Mouse (Mus musculus) limb, embryonic 13.5 days (tissue): ENCODE measurements around the gene Hist1h4d. TPM values are rescaled to one million over a fixed set of nuclear protein-coding genes. Genes with fewer than 3 reads are reported as not detected.
"Not testable (repeated sequence)": the region's sequence is repeated elsewhere in the genome, so short reads cannot be mapped to it uniquely, and the experiment has no call there.

Experiments used
- ATAC-seq: fragments of 200-750 bp; cut with Nextera tagmentation; 2 replicates; pipeline ENCODE4 v1.8.0; 2017; ENCODE audit warnings: low read depth, moderate number of reproducible peaks, moderate TSS enrichment; ENCODE audit not compliant: low FRiP score
- H3K27ac ChIP-seq: fragments of 300-500 bp; sonication (generic); 2 replicates; pipeline ENCODE4 v1.5.1; 2015; ENCODE audit warnings: inconsistent platforms, mild to moderate bottlenecking, moderate library complexity
- H3K27me3 ChIP-seq: fragments of 300-500 bp; sonication (generic); 2 replicates; pipeline ENCODE4 v1.6.1; 2015; ENCODE audit warnings: mild to moderate bottlenecking, inconsistent platforms
- H3K36me3 ChIP-seq: fragments of 300-500 bp; sonication (generic); 2 replicates; pipeline ENCODE4 v1.6.1; 2015; ENCODE audit warnings: inconsistent platforms, mild to moderate bottlenecking, moderate library complexity
- H3K4me1 ChIP-seq: fragments of 300-500 bp; sonication (generic); 2 replicates; pipeline ENCODE4 v1.6.1; 2015; ENCODE audit warnings: inconsistent platforms
- H3K4me2 ChIP-seq: fragments of 300-500 bp; sonication (generic); replicated peaks from 2 replicates; pipeline ENCODE4 v1.6.1; 2015; ENCODE audit warnings: inconsistent platforms, mild to moderate bottlenecking, moderate library complexity
- H3K4me3 ChIP-seq: fragments of 300-500 bp; sonication (generic); 2 replicates; pipeline ENCODE4 v1.5.1; 2015; ENCODE audit warnings: moderate library complexity, mild to moderate bottlenecking, inconsistent platforms
- H3K9ac ChIP-seq: fragments of 300-500 bp; sonication (generic); 2 replicates; pipeline ENCODE4 v1.6.1; 2015; ENCODE audit warnings: mild to moderate bottlenecking, inconsistent platforms
- H3K9me3 ChIP-seq: fragments of 300-500 bp; sonication (generic); 2 replicates; pipeline ENCODE4 v1.6.1; 2016; ENCODE audit warnings: inconsistent platforms
- WGBS: fragments of 180-500 bp; shearing (Covaris S2); methylation state at CpG from one replicate; pipeline ENCODE4 v1.1.7; 2015; 5-methylcytosine and 5-hydroxymethylcytosine counted together
- polyA plus RNA-seq: library from polyadenylated mRNA; unstranded; fragments of >200 nt; fragmentation: Nextera tagmentation; extraction: Ambion mirVana; gene quantifications from 2 replicates; pipeline ENCODE4 v1.2.1, GENCODE M21; 2015

Hist1h4d gene
- polyA plus RNA-seq, 1 experiment from 2014 or later = 126 TPM

DNA sequence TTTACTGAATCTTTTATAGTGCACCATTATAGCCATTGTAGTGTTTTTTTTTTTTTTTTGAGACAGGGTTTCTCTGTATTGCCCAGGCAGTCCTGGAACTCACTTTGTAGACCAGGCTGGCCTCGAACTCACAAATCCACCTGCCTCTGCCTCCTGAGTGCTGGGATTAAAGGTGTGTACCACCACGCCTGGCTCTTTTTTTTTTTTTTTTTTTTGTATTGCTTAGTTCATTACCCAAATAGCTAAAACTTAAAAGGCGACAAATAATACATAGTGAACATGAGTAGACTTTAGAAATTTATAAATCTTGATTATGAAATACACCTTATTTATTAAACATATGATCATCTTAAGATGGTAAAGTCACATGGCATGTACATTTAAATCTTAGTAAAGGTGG lies 39.9 kb upstream of the Hist1h4d start:
- no peak for ATAC-seq
- H3K9ac ChIP-seq = no peak overlapping the region
- no peak overlapping the region for H3K4me2 ChIP-seq
- 80% methylated on average over 3 of the region's 3 CpGs for WGBS
- H3K9me3 ChIP-seq = no peaks in the 10 kb centered on the region
- peaks cover 25% of the 10 kb centered on the region for H3K4me1 ChIP-seq
- no peak overlapping the region for H3K4me3 ChIP-seq
- H3K27me3 ChIP-seq = no peaks in the 10 kb centered on the region
- H3K36me3 ChIP-seq = no peaks in the 10 kb centered on the region
- H3K27ac ChIP-seq = no peak overlapping the region

DNA sequence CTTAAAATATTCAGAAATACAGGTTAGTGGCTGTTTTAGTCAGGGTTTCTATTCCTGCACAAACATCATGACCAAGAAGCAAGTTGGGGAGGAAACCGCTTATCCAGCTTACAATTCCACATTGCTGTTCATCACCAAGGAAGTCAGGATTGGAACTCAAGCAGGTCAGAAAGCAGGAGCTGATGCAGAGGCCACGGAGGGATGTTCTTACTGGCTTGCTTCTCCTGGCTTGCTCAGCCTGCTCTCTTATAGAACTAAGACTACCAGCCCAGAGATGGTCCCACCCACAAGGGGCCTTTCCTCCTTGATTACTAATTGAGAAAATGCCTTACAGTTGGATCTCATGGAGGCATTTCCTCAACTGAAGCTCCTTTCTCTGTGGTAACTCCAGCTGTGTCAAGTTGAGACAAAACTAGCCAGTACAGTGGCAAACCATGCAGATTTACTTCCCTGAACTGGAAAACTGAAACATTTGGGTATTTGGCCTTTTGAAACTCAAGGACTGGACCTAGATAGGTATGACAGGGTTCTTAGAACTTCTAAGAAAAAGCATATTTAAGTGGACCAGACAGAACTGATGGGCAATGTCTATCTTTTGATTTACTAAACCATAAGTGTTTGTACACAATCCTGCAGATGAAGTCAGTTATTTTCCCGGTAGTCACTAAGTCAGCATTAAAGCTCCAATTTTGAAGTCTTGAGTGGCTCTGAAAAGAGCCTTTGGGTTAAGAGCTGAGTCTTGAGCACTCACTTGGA lies 39.0 kb upstream of the Hist1h4d start:
- Histone ChIP-seq H3K9ac (peak overlapping the region; percentile 67), H3K27ac (peak overlapping the region; percentile 86), H3K4me3 (peak overlapping the region; percentile 50), H3K4me2 (peak overlapping the region; percentile 73), H3K4me1 (peaks cover 17% of the 10 kb centered on the region)
- not testable (repeated sequence) for H3K9me3 ChIP-seq, H3K36me3 ChIP-seq, H3K27me3 ChIP-seq, ATAC-seq
- 7% methylated on average over 3 of the region's 3 CpGs for WGBS

DNA sequence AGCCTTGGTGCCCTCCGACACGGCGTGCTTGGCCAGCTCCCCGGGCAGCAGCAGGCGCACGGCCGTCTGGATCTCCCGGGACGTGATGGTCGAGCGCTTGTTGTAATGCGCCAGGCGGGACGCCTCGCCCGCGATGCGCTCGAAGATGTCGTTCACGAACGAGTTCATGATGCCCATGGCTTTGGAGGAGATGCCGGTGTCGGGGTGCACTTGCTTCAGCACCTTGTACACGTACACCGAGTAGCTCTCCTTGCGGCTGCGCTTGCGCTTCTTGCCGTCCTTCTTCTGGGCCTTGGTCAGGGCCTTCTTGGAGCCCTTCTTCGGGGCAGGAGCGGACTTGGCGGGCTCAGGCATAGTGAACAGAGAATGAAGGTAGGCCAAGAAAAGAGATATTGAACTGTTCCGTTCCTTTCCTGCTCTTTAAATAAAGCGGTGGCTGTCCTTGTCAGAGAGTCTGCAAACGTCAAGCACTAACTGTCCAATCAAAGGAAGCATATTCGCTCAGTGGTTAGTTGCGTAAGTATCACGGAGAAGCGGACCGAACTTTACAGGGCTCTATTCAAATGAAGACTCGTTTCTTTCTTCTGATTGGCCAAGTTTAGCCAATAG lies 38.3 kb upstream of the Hist1h4d start, which contains the start of gene Hist1h2bh:
TSS of gene Hist1h2bh (minus strand) at position 394 of the 609 bp plus-strand sequence.
- under 1% methylated on average over 37 of the region's 42 CpGs for whole genome bisulfite sequencing
- not testable (repeated sequence) for H3K27me3 ChIP-seq, H3K9me3 ChIP-seq, H3K36me3 ChIP-seq
- peak; percentile 97 for ATAC-seq
- Histone ChIP-seq H3K4me3 (peak within 1 kb of the TSS; percentile 52), H3K27ac (peak within 1 kb of the TSS; percentile 95), H3K4me1 (peaks cover 11% of the 10 kb centered on the region), H3K9ac (peak within 1 kb of the TSS; percentile 67), H3K4me2 (peak within 1 kb of the TSS; percentile 73)

DNA sequence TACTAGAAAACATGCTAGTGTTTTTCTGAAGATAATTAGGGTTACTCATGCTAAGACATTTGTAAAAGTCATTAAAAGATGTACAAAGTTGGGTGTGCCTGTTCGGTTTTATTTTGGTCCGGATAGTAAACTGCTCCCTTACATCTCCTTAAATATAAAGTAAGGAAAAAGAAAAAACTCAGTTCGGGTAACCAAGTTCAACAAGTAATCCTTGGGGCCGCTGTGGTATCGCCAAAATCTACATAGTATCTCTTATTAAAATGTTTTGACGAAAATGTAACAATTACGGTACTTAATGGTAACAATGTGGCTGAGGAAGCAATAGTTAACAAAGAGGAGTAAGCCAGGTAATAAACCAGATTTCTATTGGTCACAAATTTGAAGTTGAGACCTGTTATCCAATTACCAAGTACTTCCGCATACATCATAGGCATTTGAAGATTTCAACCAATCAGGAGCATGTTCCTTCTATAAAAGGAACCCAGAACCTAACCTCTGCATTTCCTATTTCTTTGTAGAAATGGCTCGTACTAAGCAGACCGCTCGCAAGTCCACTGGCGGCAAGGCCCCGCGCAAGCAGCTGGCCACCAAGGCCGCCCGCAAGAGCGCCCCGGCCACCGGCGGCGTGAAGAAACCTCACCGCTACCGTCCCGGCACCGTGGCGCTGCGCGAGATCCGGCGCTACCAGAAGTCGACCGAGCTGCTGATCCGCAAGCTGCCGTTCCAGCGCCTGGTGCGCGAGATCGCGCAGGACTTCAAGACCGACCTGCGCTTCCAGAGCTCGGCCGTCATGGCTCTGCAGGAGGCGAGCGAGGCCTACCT lies 37.2 kb upstream of the Hist1h4d start, which contains the start of gene Hist1h3f:
TSS of gene Hist1h3f (plus strand) at position 88 of the 822 bp plus-strand sequence.
- Histone ChIP-seq H3K27ac (peak within 1 kb of the TSS; percentile 95), H3K4me2 (peak within 1 kb of the TSS; percentile 73), H3K36me3 (no peaks in the 10 kb centered on the region), H3K4me1 (peaks cover 7% of the 10 kb centered on the region), H3K27me3 (no peaks in the 10 kb centered on the region), H3K9ac (peak within 1 kb of the TSS; percentile 69), H3K4me3 (peak within 1 kb of the TSS; percentile 52), H3K9me3 (no peaks in the 10 kb centered on the region)
- WGBS = under 1% methylated on average over 29 of the region's 45 CpGs
- peak; percentile 93 for ATAC-seq

DNA sequence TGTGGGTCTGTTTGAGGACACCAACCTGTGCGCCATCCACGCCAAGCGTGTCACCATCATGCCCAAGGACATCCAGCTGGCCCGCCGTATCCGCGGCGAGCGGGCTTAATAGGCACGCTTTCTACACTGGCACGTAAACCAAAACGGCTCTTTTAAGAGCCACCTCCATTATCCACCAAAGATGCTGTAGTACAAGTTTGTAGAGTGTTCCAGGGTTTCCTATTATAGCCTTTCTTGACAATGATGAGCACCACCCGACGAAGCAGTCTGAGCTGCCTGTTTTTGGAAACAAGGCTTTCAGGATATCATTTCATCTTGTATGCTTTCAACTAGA lies 36.6 kb upstream of the Hist1h4d start:
- ATAC-seq, H3K36me3 ChIP-seq, H3K27me3 ChIP-seq, H3K9me3 ChIP-seq, H3K4me1 ChIP-seq: not testable (repeated sequence)
- 0% methylated on average over 12 of the region's 14 CpGs for WGBS
- peak overlapping the region; percentile 90; the same call in 1 of the 2 replicates for H3K27ac ChIP-seq
- peak overlapping the region; percentile 52 for H3K4me3 ChIP-seq
- H3K4me2 ChIP-seq = peak overlapping the region; percentile 73
- H3K9ac ChIP-seq = peak overlapping the region; percentile 65

DNA sequence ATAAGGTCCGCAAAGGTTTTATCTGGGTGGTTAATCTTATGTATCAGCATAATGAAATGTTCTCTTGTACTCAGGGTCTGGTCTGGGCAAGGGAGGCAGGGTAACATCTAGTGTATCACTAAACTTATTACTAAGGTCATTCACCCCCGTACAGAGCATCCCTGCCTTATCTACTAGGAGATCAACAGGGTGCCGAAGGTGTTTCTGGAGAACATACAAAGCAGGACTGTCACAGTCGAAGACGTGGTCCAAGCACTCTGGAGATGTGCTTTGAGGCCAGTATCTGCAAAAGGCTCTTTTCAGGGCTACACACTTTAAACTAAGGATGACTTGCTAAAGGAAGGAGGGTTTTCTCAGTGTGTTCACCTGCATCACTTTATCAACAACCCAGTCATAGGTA lies 34.7 kb upstream of the Hist1h4d start:
- no peak overlapping the region for H3K9ac ChIP-seq
- H3K27me3 ChIP-seq = no peaks in the 10 kb centered on the region
- peaks cover 13% of the 10 kb centered on the region for H3K4me1 ChIP-seq
- no peaks in the 10 kb centered on the region for H3K9me3 ChIP-seq
- H3K4me2 ChIP-seq = no peak overlapping the region
- WGBS = 81% methylated on average over 5 of the region's 5 CpGs
- no peaks in the 10 kb centered on the region for H3K36me3 ChIP-seq
- ATAC-seq = no peak
- H3K27ac ChIP-seq = no peak overlapping the region
- H3K4me3 ChIP-seq = no peak overlapping the region

DNA sequence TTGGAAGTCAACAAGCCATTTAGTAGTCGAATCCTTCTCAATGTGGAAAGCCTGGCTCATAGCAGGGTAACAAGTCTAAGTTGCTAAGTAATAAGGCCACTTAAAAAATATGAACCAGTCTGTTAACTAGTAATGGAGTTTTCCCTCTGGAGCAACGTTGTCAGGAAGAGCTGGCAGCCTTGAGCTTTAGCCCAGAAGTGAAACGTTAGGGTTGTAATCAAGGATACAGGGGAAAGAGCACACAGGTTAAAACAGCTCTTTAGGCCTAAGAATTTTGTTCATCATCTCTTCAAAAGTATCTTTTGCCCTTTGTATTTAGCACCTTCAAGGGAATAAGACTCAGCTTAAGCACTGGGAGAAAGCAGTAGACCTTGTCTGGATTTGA lies 30.6 kb upstream of the Hist1h4d start:
- H3K27ac ChIP-seq = peak overlapping the region; percentile 94
- H3K27me3 ChIP-seq = no peaks in the 10 kb centered on the region
- H3K4me3 ChIP-seq = peak overlapping the region; percentile 49
- H3K36me3 ChIP-seq = no peaks in the 10 kb centered on the region
- peaks cover 17% of the 10 kb centered on the region for H3K4me1 ChIP-seq
- H3K9me3 ChIP-seq = no peaks in the 10 kb centered on the region
- peak overlapping the region; percentile 71 for H3K9ac ChIP-seq
- no peak for ATAC-seq
- 2% methylated on average over 3 of the region's 3 CpGs for WGBS
- H3K4me2 ChIP-seq = peak overlapping the region; percentile 68

DNA sequence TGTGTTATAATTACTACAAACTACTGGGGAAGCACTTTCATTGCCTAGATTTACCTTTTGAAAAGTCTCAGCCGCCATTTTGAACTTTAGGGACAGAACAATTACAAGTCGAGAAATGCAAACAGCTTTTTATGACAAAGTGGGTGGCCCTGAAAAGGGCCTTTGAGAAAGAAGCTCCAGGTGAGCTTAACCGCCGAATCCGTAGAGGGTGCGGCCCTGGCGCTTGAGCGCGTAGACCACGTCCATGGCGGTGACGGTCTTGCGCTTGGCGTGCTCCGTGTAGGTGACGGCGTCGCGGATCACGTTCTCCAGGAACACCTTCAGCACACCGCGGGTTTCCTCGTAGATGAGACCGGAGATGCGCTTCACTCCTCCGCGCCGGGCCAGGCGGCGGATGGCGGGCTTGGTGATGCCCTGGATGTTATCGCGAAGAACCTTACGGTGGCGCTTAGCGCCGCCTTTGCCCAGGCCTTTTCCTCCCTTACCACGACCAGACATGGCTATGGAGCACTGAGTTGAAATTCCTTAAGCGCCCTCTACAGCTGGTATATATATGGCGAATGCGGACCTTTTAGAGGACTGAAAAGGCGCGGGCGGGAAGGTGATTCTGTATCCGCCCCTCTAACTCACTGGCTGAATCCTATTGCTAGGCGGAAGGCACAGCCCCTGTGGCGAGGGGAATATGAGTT lies 30.1 kb upstream of the Hist1h4d start, which contains the start of gene Hist1h4f:
TSS of gene Hist1h4f (minus strand) at position 503 of the 689 bp plus-strand sequence.
- peak within 1 kb of the TSS; percentile 71 for H3K9ac ChIP-seq
- not testable (repeated sequence) for H3K9me3 ChIP-seq, H3K36me3 ChIP-seq, H3K27me3 ChIP-seq
- under 1% methylated on average over 47 of the region's 47 CpGs for WGBS
- peak within 1 kb of the TSS; percentile 94 for H3K27ac ChIP-seq
- H3K4me1 ChIP-seq = peaks cover 15% of the 10 kb centered on the region
- H3K4me3 ChIP-seq = peak within 1 kb of the TSS; percentile 49
- peak; percentile 82 for ATAC-seq
- H3K4me2 ChIP-seq = peak within 1 kb of the TSS; percentile 68

DNA sequence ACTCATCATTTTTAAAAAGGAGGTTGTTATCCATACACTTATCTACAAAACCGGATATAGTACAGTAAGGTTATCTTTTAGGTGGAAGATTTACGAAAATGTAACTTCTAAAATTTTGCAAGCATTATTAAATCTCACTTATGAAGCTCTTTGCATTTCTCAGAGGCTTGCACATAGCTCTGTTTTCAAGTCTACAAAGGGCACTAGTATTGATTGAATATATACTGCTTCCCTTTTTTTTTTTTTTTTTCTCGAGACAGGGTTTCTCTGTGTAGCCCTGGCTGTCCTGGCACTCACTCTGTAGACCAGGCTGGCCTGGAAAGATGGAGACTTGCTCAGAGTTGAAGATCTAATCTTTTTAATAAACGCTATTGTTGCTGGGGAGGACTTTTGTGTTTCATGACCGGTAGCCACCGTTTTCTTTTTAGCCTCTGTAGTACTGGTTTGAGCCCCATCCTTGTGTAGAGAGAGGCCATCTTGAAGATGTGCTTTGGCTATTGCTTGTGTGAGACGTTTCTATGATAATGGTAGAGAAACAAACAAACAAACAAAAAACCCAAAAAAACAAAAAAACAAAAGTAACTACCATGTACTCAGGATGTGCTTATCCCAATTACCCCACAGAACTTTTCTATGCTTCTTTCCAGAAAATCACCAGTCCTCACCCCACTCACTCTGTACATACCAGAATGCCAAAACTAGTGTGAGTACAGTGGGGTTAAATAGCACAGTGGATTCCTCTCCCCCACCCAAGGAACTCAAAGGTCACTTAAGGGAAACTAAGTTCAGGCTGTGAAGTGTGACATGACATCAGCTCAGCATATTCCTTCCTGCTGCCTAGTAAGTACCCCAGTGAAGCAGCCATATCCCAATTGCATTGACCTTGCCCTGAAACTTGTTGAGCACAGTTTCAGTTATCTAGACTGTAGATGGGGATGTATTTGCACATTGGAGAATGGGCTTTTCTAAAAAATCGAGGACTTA lies 29.2 kb upstream of the Hist1h4d start:
- H3K27ac ChIP-seq = peak overlapping the region; percentile 94
- H3K9me3 ChIP-seq = no peaks in the 10 kb centered on the region
- peaks cover 19% of the 10 kb centered on the region for H3K4me1 ChIP-seq
- 60% methylated on average over 8 of the region's 8 CpGs for WGBS
- no peak for ATAC-seq
- H3K4me2 ChIP-seq = peak overlapping the region; percentile 68
- peak overlapping the region; percentile 49 for H3K4me3 ChIP-seq
- H3K27me3 ChIP-seq = no peaks in the 10 kb centered on the region
- H3K36me3 ChIP-seq = no peaks in the 10 kb centered on the region
- H3K9ac ChIP-seq = 0 out of 2 replicates have a peak overlapping the region, but pooled peaks have one; percentile 31

DNA sequence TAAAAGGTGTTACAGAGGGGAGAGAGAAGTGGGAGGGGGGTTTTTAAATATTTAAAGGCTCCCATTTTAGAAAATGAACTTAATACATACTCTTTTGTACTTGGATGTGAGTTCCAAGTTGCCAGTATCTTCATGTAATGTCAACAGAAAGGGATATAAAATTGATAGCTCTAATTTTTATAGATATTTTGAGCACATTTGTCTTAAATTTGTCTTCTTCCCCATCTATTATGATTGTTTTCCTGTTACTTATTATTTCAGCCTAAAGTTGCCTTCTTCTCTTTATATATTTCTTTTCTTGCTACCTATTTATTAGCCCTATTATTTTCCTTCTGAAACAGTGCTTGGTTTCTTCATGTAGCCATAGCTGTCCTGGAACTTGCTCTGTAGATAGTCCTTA lies 28.4 kb upstream of the Hist1h4d start, which contains the start of gene Hist1h1d:
TSS of gene Hist1h1d (plus strand) at position 301 of the 400 bp plus-strand sequence.
- H3K4me3 ChIP-seq = 0 out of 2 replicates have a peak within 1 kb of the TSS, but pooled peaks have one; percentile 49
- ATAC-seq = no peak
- H3K4me1 ChIP-seq = peaks cover 19% of the 10 kb centered on the region
- H3K36me3 ChIP-seq = no peaks in the 10 kb centered on the region
- no peaks in the 10 kb centered on the region for H3K27me3 ChIP-seq
- H3K27ac ChIP-seq = peak within 1 kb of the TSS; percentile 99
- H3K9ac ChIP-seq = 0 out of 2 replicates have a peak within 1 kb of the TSS, but pooled peaks have one; percentile 31
- peak within 1 kb of the TSS; percentile 89 for H3K4me2 ChIP-seq
- H3K9me3 ChIP-seq = no peaks in the 10 kb centered on the region
